Mouse (Mus musculus) E14TG2a.4 (cell line): Measurements from ENCODE around the gene Snrk.

Experiments
- CTCF ChIP-seq: conservative IDR thresholded peaks from 2 replicates; pipeline ENCODE4 v1.5.1; 2014; ENCODE audit warnings: low read length
- NANOG ChIP-seq: IDR thresholded peaks from 2 replicates; pipeline ENCODE4 v1.6.1; 2014; ENCODE audit warnings: borderline replicate concordance, low read length, mixed read lengths
- POU5F1 ChIP-seq: IDR thresholded peaks from 2 replicates; pipeline ENCODE4 v1.6.1; 2014; ENCODE audit warnings: low read length, borderline replicate concordance

DNA sequence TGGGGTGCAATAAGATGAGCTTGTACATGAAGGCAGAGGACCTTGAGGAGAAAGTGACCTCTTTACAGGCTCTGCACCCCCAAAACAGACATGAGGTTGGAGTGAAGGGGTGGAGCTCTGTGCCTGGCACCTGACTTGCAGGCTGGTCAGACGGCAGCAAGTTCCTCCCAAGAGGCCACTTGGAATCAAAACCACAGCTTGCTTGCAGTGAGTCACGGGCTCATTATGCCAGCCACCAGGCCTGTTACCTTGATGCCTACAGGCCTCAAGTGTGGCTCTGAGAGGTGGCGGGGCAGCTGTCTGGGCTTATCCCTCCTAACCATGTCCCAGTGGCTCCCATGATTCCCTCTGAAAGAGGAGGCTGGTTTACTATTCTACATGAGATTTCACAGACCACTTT lies 63.0 kb downstream of the Snrk start:
- TF ChIP-seq CTCF (no peak), NANOG (no peak), POU5F1 (no peak)
